In the genomic region with DNA sequence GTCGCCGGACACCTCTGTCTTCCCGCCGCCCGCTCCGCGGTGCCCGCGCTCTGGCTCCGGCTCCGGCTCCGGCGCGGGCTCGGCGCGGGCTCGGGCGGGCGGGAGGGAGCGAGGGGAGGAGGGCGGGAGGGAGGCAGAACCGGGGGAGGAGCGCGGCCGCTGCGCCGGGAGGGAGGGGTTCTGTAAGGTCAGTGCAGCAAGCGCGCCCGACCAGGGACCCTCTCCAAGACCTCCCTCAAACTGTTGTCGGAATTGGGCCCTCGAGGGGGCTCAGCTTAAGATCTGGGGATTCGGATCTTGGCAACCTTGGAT, we compare ENCODE assay signal across 8 mouse cellular contexts. TPM values are rescaled to one million over a fixed set of nuclear protein-coding genes. Genes with fewer than 3 reads are reported as not detected.
DNase-seq lines count a peak whose midpoint lies in the region; ATAC-seq and TF ChIP-seq lines count a peak whose summit lies in the region.

Shisa8 (minus strand) TSS at position 64 of the 312 bp plus-strand sequence.

- no peak for TF ChIP-seq CTCF in testis, adult 2 months (IDR thresholded peaks at IDR 0.05; ENCODE audit: control insufficient read depth, insufficient read depth, insufficient replicate concordance, low read depth, low read length)

- 0% methylated on average over 18 of the region's 34 CpGs for WGBS in limb, embryonic 12.5 days
- WGBS in stomach, embryonic 16.5 days = 1% methylated on average over 27 of the region's 34 CpGs

- no peaks in the 10 kb centered on the region for H3K9me3 ChIP-seq in limb, embryonic 12.5 days
- H3K9me3 ChIP-seq in stomach, embryonic 16.5 days (replicated peaks; ENCODE audit: control insufficient read depth, low read length) = no peaks in the 10 kb centered on the region

- ATAC-seq in limb, embryonic 12.5 days (ENCODE audit: insufficient number of reproducible peaks, insufficient read depth, low FRiP score, low TSS enrichment, low read depth) = no peak
- ATAC-seq in stomach, embryonic 16.5 days (ENCODE audit: insufficient read depth, low FRiP score) = no peak

- no peak within 1 kb of the TSS for H3K27ac ChIP-seq in testis, adult 2 months (ENCODE audit: control insufficient read depth, insufficient read depth, low read depth, low read length)
- H3K27ac ChIP-seq in limb, embryonic 12.5 days = no peak within 1 kb of the TSS
- H3K27ac ChIP-seq in stomach, embryonic 16.5 days (ENCODE audit: low read length) = no peak within 1 kb of the TSS

- peak; percentile 74 to 77 for DNase-seq in cerebellum, adult 18-20 months
- DNase-seq in cerebellum, adult 11 months = no peak
- no peak for DNase-seq in testis, postnatal 14 days (ENCODE audit: low spot score)
- no peak for DNase-seq in spleen, adult 12 weeks (ENCODE audit: low spot score)
- DNase-seq in natural killer cell, adult 2 months (ENCODE audit: low spot score in 2 of 2) = no peak

- H3K4me2 ChIP-seq in limb, embryonic 12.5 days = peak within 1 kb of the TSS; percentile 79
- H3K4me2 ChIP-seq in stomach, embryonic 16.5 days (ENCODE audit: low read depth, low read length) = peak within 1 kb of the TSS; percentile 86

- peaks cover 14% of the 10 kb centered on the region for H3K4me1 ChIP-seq in testis, adult 2 months (ENCODE audit: control insufficient read depth, insufficient read depth, low read length)
- H3K4me1 ChIP-seq in limb, embryonic 12.5 days (replicated peaks) = peaks cover 32% of the 10 kb centered on the region
- H3K4me1 ChIP-seq in stomach, embryonic 16.5 days (ENCODE audit: control insufficient read depth, insufficient read depth, low read length) = peaks cover 13% of the 10 kb centered on the region

- no peak for TF ChIP-seq POLR2A in testis, adult 2 months (IDR thresholded peaks at IDR 0.05; ENCODE audit: control insufficient read depth, low read depth, low read length)

- no peaks in the 10 kb centered on the region for H3K36me3 ChIP-seq in testis, adult 2 months (ENCODE audit: control insufficient read depth, insufficient read depth, low read length)
- H3K36me3 ChIP-seq in limb, embryonic 12.5 days = 0 out of 2 replicates have a peak, but pooled peaks cover 3% of the 10 kb centered on the region
- H3K36me3 ChIP-seq in stomach, embryonic 16.5 days (ENCODE audit: control insufficient read depth, insufficient read depth, low read length) = no peaks in the 10 kb centered on the region

- no peaks in the 10 kb centered on the region for H3K27me3 ChIP-seq in testis, adult 2 months (ENCODE audit: control insufficient read depth, insufficient read depth, low read length)
- peaks cover 98% of the 10 kb centered on the region for H3K27me3 ChIP-seq in limb, embryonic 12.5 days
- peaks cover 78% of the 10 kb centered on the region for H3K27me3 ChIP-seq in stomach, embryonic 16.5 days (ENCODE audit: control insufficient read depth, insufficient read depth, low read length)

- peak within 1 kb of the TSS; percentile 52 for H3K4me3 ChIP-seq in testis, adult 2 months (ENCODE audit: control insufficient read depth, low read depth, low read length)
- H3K4me3 ChIP-seq in limb, embryonic 12.5 days (replicated peaks) = peak within 1 kb of the TSS; percentile 50
- peak within 1 kb of the TSS; percentile 53 for H3K4me3 ChIP-seq in stomach, embryonic 16.5 days (replicated peaks; ENCODE audit: low read length)

- peak within 1 kb of the TSS; percentile 50 for H3K9ac ChIP-seq in limb, embryonic 12.5 days (replicated peaks)
- peak within 1 kb of the TSS; percentile 60 for H3K9ac ChIP-seq in stomach, embryonic 16.5 days (ENCODE audit: low read length)

RNA-seq across cellular contexts. Expression of gene Shisa8, which starts in this region (rescaled TPM):
- polyA plus RNA-seq in testis, adult 2 months (2012; rRNA removed) = 0.31 and 0.61 TPM in 2 replicates
- polyA plus RNA-seq in limb, embryonic 12.5 days (2016; fragmentation: Nextera tagmentation; extraction: Ambion mirVana) = 0.10 and 0.23 TPM in 2 replicates
- polyA plus RNA-seq in stomach, embryonic 16.5 days (2015; fragmentation: Nextera tagmentation; extraction: Ambion mirVana) = not detected in 2 replicates

Comparison
In these comparisons a context has a peak if more than half of its experiments do, and no peak if none do; other contexts are left out.
1. DNase-seq: peak in cerebellum, adult 18-20 months (2 of 2); none in cerebellum, adult 11 months (single experiment), testis, postnatal 14 days (single experiment), spleen, adult 12 weeks (single experiment) and natural killer cell, adult 2 months (0 of 2).
2. Peak in every context shown above with its lines, with median percentiles within 50 percentile points of each other: H3K4me3 ChIP-seq.